Mouse (Mus musculus): ENCODE measurements around the gene Rps11. TPM values are rescaled to one million over a fixed set of nuclear protein-coding genes. Genes with fewer than 3 reads are reported as not detected.
"Not testable (repeated sequence)": the region's sequence is repeated elsewhere in the genome, so short reads cannot be mapped to it uniquely, and the experiment has no call there.

The Rps11 gene
- total and polyA plus RNA-seq, 2 experiments from 2014 or later = 814 to 1,229 TPM

GRCm38 (mm10) chr7:45104941-45105340 is 19.3 kb downstream of the Rps11 start:
- Histone ChIP-seq H3K9me3 (ENCODE audit: low read length) (no peaks in the 10 kb centered on the region), H3K27ac (ENCODE audit: low read depth, low read length) (no peak overlapping the region), H3K4me1 (ENCODE audit: insufficient read depth) (no peaks in the 10 kb centered on the region), H3K4me3 (ENCODE audit: low read depth, low read length) (no peak overlapping the region), H3K27me3 (ENCODE audit: insufficient read depth, low read length) (no peaks in the 10 kb centered on the region), H3K36me3 (ENCODE audit: insufficient read depth) (no peaks in the 10 kb centered on the region), H3K9ac (no peak overlapping the region), H3K4me2 (ENCODE audit: low read depth) (no peak overlapping the region)
- ATAC-seq (no peak), DNase-seq (no peak)
- no peak for TF ChIP-seq CTCF (IDR thresholded peaks at IDR 0.05; ENCODE audit: low read depth)
- 84% methylated on average over 5 of the region's 5 CpGs for WGBS

- no peaks in the 10 kb centered on the region for H3K4me1 ChIP-seq (ENCODE audit: insufficient read depth)
- no peaks in the 10 kb centered on the region for H3K36me3 ChIP-seq (ENCODE audit: insufficient read depth)
- ATAC-seq (peak; percentile 65; the same call in 1 of the 2 replicates), DNase-seq (no peak)
- H3K9me3 ChIP-seq (ENCODE audit: low read length) = no peaks in the 10 kb centered on the region
- WGBS = 74% methylated on average over 7 of the region's 7 CpGs
- 0 out of 2 replicates have a peak within 1 kb of the TSS, but pooled peaks have one; percentile 13 for H3K4me2 ChIP-seq (ENCODE audit: low read depth)
- no peak for TF ChIP-seq CTCF (IDR thresholded peaks at IDR 0.05; ENCODE audit: low read depth)
- H3K27me3 ChIP-seq (ENCODE audit: insufficient read depth, low read length) = no peaks in the 10 kb centered on the region
- H3K9ac ChIP-seq = no peak within 1 kb of the TSS
- no peak within 1 kb of the TSS for H3K4me3 ChIP-seq (ENCODE audit: low read depth, low read length)
- H3K27ac ChIP-seq (ENCODE audit: low read depth, low read length) = no peak within 1 kb of the TSS
Observed at GRCm38 (mm10) chr7:45103652-45104180, 20.5 kb downstream of the Rps11 start, which contains the start of gene Fcgrt. Gene Fcgrt (minus strand): TSS chr7:45103851.

DNA sequence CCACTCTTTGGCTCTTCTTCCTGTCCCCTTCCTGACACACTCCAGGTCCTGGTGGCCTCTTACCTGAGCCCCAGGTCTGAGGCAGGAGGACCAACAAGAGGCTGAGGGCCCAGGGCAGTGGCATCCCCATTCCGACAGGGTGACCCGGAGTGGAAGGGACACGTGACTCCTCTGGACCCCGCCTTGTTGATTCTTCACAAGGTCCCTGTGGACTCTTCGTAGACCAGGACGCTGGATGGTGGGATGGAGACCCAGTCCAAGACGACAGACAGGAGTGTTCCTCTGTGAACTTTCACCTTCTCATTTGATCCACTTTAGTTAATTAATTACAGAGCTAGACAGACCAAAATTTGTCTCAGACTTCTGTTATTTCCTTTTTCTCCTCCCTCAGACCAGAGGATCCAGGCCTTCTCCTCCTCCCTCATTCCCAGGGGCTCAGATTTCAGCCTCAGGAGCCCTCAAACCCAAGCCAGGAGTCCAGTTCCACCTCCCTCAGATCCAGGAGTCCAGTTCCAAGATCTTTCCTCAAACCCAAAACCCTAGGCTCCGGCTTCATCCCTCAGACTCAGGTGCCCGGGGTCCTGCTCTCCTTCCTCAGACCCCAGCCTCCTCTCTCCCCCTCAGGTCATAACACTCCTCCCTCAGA is 21.2 kb downstream of the Rps11 start:
- no peak overlapping the region for H3K27ac ChIP-seq (ENCODE audit: low read depth, low read length)
- H3K4me1 ChIP-seq (ENCODE audit: insufficient read depth) = no peaks in the 10 kb centered on the region
- no peak for DNase-seq
- no peak for ATAC-seq
- H3K9ac ChIP-seq = no peak overlapping the region
- no peaks in the 10 kb centered on the region for H3K27me3 ChIP-seq (ENCODE audit: insufficient read depth, low read length)
- WGBS = 81% methylated on average over 9 of the region's 9 CpGs
- no peaks in the 10 kb centered on the region for H3K9me3 ChIP-seq (ENCODE audit: low read length)
- H3K4me3 ChIP-seq (ENCODE audit: low read depth, low read length) = no peak overlapping the region
- 0 out of 2 replicates have a peak overlapping the region, but pooled peaks have one; percentile 13 for H3K4me2 ChIP-seq (ENCODE audit: low read depth)
- H3K36me3 ChIP-seq (ENCODE audit: insufficient read depth) = no peaks in the 10 kb centered on the region
- no peak for TF ChIP-seq CTCF (IDR thresholded peaks at IDR 0.05; ENCODE audit: low read depth)

DNA sequence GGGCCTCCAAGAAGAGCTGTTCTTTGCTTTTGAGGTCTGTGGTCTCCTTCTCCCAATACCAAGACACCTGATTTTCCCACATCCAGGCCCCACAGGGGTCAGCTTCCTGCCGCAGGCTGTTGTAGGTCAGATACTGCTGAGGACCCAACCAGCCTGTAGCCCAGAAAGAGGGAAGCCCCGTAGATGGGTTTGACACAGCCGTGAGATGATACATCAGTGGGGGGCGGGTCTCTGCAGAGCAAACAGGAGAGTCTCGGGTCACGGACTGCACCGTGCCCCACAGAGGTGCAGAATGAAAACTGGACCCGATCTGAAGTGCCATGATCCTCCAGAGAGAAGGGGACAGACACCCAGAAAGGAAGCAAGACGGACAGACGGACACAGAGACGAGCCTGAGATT is 21.8 kb downstream of the Rps11 start:
- Histone ChIP-seq H3K4me3 (ENCODE audit: low read depth, low read length) (no peak overlapping the region), H3K4me1 (ENCODE audit: insufficient read depth) (no peaks in the 10 kb centered on the region), H3K27ac (ENCODE audit: low read depth, low read length) (no peak overlapping the region), H3K9ac (no peak overlapping the region), H3K4me2 (ENCODE audit: low read depth) (no peak overlapping the region), H3K9me3 (ENCODE audit: low read length) (no peaks in the 10 kb centered on the region), H3K36me3 (ENCODE audit: insufficient read depth) (no peaks in the 10 kb centered on the region), H3K27me3 (ENCODE audit: insufficient read depth, low read length) (no peaks in the 10 kb centered on the region)
- no peak for ATAC-seq
- no peak for TF ChIP-seq CTCF (IDR thresholded peaks at IDR 0.05; ENCODE audit: low read depth)
- DNase-seq = no peak
- 83% methylated on average over 11 of the region's 11 CpGs for WGBS

GRCm38 (mm10) chr7:45100046-45100445 is 24.2 kb downstream of the Rps11 start:
- no peaks in the 10 kb centered on the region for H3K4me1 ChIP-seq (ENCODE audit: insufficient read depth)
- WGBS = 92% methylated on average over 6 of the region's 6 CpGs
- H3K4me2 ChIP-seq (ENCODE audit: low read depth) = no peak overlapping the region
- H3K27ac ChIP-seq (ENCODE audit: low read depth, low read length) = no peak overlapping the region
- TF ChIP-seq CTCF (IDR thresholded peaks at IDR 0.05; ENCODE audit: low read depth) = no peak
- no peaks in the 10 kb centered on the region for H3K27me3 ChIP-seq (ENCODE audit: insufficient read depth, low read length)
- H3K36me3 ChIP-seq (ENCODE audit: insufficient read depth) = no peaks in the 10 kb centered on the region
- DNase-seq = no peak
- H3K9me3 ChIP-seq (ENCODE audit: low read length) = no peaks in the 10 kb centered on the region
- H3K4me3 ChIP-seq (ENCODE audit: low read depth, low read length) = no peak overlapping the region
- no peak overlapping the region for H3K9ac ChIP-seq
- no peak for ATAC-seq

DNA sequence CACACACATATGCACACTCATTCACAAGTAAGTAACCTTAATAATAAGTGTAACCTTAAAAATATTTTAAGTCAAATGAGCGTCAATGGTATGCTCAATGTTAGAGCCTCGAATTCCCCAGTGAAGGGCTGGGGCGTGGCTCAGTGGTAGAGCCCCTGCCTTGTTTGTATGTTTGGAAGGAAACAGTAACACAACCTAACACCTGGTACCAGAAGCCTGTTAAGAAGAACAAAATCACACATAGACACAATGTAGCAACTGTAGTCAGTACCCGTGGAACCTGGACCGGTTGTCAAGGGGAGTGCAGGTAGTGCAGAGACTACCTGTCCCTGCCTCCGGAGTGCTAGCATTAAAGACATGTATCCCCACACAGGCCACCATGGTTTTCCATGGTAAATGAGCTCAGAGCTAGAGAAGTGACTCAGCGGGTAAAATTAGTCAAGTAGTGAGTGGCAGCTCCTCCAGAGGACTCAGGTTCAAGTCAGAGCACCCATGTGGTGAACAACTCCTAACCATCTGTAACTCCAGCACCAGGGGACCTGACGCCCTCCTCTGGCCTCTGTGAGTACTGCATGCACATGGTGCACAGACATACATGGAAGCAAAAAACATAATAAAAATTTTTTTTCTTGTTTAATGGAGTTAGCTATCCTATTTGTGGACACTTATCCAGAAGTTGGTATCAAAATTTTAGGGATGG is 25.5 kb downstream of the Rps11 start:
- Histone ChIP-seq H3K27me3 (ENCODE audit: insufficient read depth, low read length) (no peaks in the 10 kb centered on the region), H3K4me3 (ENCODE audit: low read depth, low read length) (no peak overlapping the region), H3K4me1 (ENCODE audit: insufficient read depth) (no peaks in the 10 kb centered on the region), H3K9ac (no peak overlapping the region), H3K36me3 (ENCODE audit: insufficient read depth) (no peaks in the 10 kb centered on the region), H3K4me2 (ENCODE audit: low read depth) (no peak overlapping the region), H3K27ac (ENCODE audit: low read depth, low read length) (no peak overlapping the region), H3K9me3 (ENCODE audit: low read length) (no peaks in the 10 kb centered on the region)
- ATAC-seq = no peak
- WGBS = 91% methylated on average over 8 of the region's 8 CpGs
- no peak for DNase-seq
- TF ChIP-seq CTCF (IDR thresholded peaks at IDR 0.05; ENCODE audit: low read depth) = peak; percentile 23

GRCm38 (mm10) chr7:45097479-45097878 is 26.8 kb downstream of the Rps11 start:
- DNase-seq = no peak
- ATAC-seq = no peak
- no peaks in the 10 kb centered on the region for H3K36me3 ChIP-seq (ENCODE audit: insufficient read depth)
- TF ChIP-seq CTCF (IDR thresholded peaks at IDR 0.05; ENCODE audit: low read depth) = no peak
- H3K9ac ChIP-seq = no peak overlapping the region
- H3K27ac ChIP-seq (ENCODE audit: low read depth, low read length) = no peak overlapping the region
- 52% methylated on average over 6 of the region's 6 CpGs for WGBS
- H3K27me3 ChIP-seq (ENCODE audit: insufficient read depth, low read length) = no peaks in the 10 kb centered on the region
- H3K4me2 ChIP-seq (ENCODE audit: low read depth) = no peak overlapping the region
- H3K4me1 ChIP-seq (ENCODE audit: insufficient read depth) = no peaks in the 10 kb centered on the region
- H3K4me3 ChIP-seq (ENCODE audit: low read depth, low read length) = no peak overlapping the region
- H3K9me3 ChIP-seq (ENCODE audit: low read length) = no peaks in the 10 kb centered on the region

- 91% methylated on average over 14 of the region's 14 CpGs for WGBS
- not testable (repeated sequence) for H3K36me3 ChIP-seq (ENCODE audit: insufficient read depth); H3K9ac ChIP-seq; ATAC-seq; H3K4me1 ChIP-seq (ENCODE audit: insufficient read depth); H3K27me3 ChIP-seq (ENCODE audit: insufficient read depth, low read length); H3K4me2 ChIP-seq (ENCODE audit: low read depth); H3K27ac ChIP-seq (ENCODE audit: low read depth, low read length); DNase-seq; H3K4me3 ChIP-seq (ENCODE audit: low read depth, low read length); H3K9me3 ChIP-seq (ENCODE audit: low read length)
Observed at GRCm38 (mm10) chr7:45095965-45096364, 28.3 kb downstream of the Rps11 start.

Measured in forebrain, postnatal 0 days (tissue).